Mouse (Mus musculus) kidney, postnatal 0 days (tissue): ENCODE data around the gene Ifitm6. TPM values are rescaled to one million over a fixed set of nuclear protein-coding genes. Genes with fewer than 3 reads are reported as not detected.
"Not testable (repeated sequence)": the region's sequence is repeated elsewhere in the genome, so short reads cannot be mapped to it uniquely, and the experiment has no call there.

Source experiments
- ATAC-seq: fragments of 200-750 bp; cut with Nextera tagmentation; replicated peaks from 2 replicates; pipeline ENCODE4 v1.8.0; 2017; ENCODE audit warnings: low read depth, moderate number of reproducible peaks, moderate TSS enrichment, moderate library complexity; ENCODE audit not compliant: low FRiP score
- DNase-seq: peaks from one replicate; pipeline ENCODE4 v3.0.0-alpha.2; 2016; ENCODE audit warnings: low spot score
- H3K27ac ChIP-seq: fragments of 300-500 bp; sonication (generic); 2 replicates; pipeline ENCODE4 v1.5.1; 2014; ENCODE audit warnings: mild to moderate bottlenecking
- H3K27me3 ChIP-seq: fragments of 300-500 bp; sonication (generic); 2 replicates; pipeline ENCODE4 v1.6.1; 2014; ENCODE audit warnings: low read length, mixed read lengths; ENCODE audit not compliant: insufficient read depth
- H3K36me3 ChIP-seq: fragments of 300-500 bp; sonication (generic); 2 replicates; pipeline ENCODE4 v1.6.1; 2014; ENCODE audit warnings: low read length, mixed read lengths; ENCODE audit not compliant: insufficient read depth
- H3K4me1 ChIP-seq: fragments of 300-500 bp; sonication (generic); replicated peaks from 2 replicates; pipeline ENCODE4 v1.6.1; 2014; ENCODE audit warnings: antibody characterized with exemption, low read length, mixed read lengths; ENCODE audit not compliant: insufficient read depth
- H3K4me2 ChIP-seq: fragments of 300-500 bp; sonication (generic); 2 replicates; pipeline ENCODE4 v1.6.1; 2014; ENCODE audit warnings: mild to moderate bottlenecking, low read length, moderate library complexity, mixed read lengths
- H3K4me3 ChIP-seq: fragments of 300-500 bp; sonication (generic); replicated peaks from 2 replicates; pipeline ENCODE4 v1.5.1; 2014; ENCODE audit warnings: low read depth, low read length
- H3K9ac ChIP-seq: fragments of 300-500 bp; sonication (generic); 2 replicates; pipeline ENCODE4 v1.6.1; 2014; ENCODE audit warnings: low read depth, low read length
- H3K9me3 ChIP-seq: fragments of 300-500 bp; sonication (generic); replicated peaks from 2 replicates; pipeline ENCODE4 v1.6.1; 2016; ENCODE audit warnings: low read length, inconsistent platforms, mixed read lengths
- CTCF ChIP-seq: IDR thresholded peaks from 2 replicates; pipeline ENCODE4 v1.5.1; 2016; ENCODE audit warnings: antibody characterized with exemption, low read depth, mild to moderate bottlenecking, moderate library complexity
- WGBS: fragments of 180-500 bp; shearing (Covaris S2); extraction: QIAGEN DNeasy Blood & Tissue Kit; methylation state at CpG from one replicate; pipeline ENCODE4 v1.1.7; 2014; 5-methylcytosine and 5-hydroxymethylcytosine counted together
- polyA plus RNA-seq: library from polyadenylated mRNA; unstranded; fragments of >200 nt; fragmentation: Nextera tagmentation; extraction: Ambion mirVana; gene quantifications from 2 replicates; pipeline ENCODE4 v1.2.1, GENCODE M21; 2015

Gene Ifitm6
- polyA plus RNA-seq, 1 experiment from 2014 or later, result 1.1 TPM

DNA sequence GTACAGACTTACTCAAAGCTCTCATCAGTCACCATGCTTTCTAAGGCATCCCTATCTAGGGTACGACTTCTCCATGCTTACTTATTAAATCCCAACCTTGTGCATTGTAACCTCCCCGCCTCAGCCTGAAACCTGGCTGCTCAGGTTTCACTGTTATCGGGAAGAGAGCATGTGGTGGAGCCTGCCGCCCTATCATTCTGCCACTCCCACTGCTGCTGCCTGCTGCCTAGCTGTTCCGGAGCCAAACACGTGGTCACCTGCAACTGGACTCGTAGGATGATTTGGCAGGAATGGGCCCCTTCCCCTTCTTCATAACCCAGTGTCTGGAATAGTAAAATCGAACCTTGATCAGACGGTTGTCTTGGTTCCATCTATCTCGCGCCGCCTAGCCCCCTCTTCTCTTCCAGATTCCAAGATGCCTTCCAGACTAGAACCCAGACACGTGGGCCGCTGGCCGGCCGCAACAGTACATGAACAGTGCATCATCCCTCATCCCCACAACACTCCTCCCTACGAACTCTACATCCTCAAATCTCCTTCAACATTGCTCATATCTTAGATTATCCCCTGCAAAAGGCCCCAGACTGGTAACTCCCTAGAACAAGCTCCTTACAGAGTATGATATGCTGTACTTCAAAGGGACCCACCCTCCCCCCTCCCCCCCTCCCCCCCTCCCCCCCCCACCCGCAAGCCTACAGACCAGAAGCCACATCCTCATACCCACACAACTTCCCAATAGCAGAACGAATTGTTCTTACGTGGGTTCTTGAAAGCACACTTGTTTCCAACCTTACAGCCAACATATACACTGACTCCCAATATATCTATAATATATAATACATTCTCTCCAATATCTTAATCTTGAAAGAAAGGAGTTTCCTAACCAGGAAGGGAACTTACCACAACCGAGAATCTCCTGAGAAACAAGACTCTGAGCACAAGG, 20.6 kb upstream of the Ifitm6 start:
- Histone ChIP-seq H3K4me3 (no peak overlapping the region), H3K9me3 (no peaks in the 10 kb centered on the region), H3K27ac (no peak overlapping the region), H3K27me3 (no peaks in the 10 kb centered on the region), H3K4me2 (no peak overlapping the region), H3K9ac (no peak overlapping the region), H3K36me3 (no peaks in the 10 kb centered on the region), H3K4me1 (no peaks in the 10 kb centered on the region)
- WGBS, result 65% methylated on average over 20 of the region's 21 CpGs
- ATAC-seq, result no peak
- TF ChIP-seq CTCF, result no peak
- DNase-seq, result no peak

DNA sequence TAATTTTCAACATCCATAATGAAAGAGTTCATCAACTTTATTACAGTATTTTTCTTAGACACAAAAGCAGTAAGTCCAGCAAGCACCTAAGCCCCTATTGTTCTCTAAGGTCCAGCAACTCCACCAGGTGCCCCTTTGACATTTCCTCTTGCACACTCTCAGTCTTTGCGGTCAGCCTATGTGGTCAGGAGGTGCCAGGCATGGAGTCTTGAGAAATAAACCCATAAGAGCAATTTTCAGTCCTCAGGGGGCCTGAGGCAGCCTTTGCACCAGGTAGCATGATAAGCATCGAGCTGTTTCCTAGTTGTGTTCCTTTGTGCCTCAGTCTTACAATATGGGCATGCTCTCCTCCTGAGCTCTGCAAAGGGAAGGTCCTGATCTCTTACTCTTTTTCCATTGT, 18.9 kb upstream of the Ifitm6 start:
- H3K4me1 ChIP-seq, H3K36me3 ChIP-seq, H3K4me2 ChIP-seq, H3K27me3 ChIP-seq, H3K4me3 ChIP-seq, DNase-seq, H3K9me3 ChIP-seq, H3K27ac ChIP-seq, ATAC-seq, H3K9ac ChIP-seq: not testable (repeated sequence)
- 82% methylated on average over 1 of the region's 2 CpGs for WGBS

DNA sequence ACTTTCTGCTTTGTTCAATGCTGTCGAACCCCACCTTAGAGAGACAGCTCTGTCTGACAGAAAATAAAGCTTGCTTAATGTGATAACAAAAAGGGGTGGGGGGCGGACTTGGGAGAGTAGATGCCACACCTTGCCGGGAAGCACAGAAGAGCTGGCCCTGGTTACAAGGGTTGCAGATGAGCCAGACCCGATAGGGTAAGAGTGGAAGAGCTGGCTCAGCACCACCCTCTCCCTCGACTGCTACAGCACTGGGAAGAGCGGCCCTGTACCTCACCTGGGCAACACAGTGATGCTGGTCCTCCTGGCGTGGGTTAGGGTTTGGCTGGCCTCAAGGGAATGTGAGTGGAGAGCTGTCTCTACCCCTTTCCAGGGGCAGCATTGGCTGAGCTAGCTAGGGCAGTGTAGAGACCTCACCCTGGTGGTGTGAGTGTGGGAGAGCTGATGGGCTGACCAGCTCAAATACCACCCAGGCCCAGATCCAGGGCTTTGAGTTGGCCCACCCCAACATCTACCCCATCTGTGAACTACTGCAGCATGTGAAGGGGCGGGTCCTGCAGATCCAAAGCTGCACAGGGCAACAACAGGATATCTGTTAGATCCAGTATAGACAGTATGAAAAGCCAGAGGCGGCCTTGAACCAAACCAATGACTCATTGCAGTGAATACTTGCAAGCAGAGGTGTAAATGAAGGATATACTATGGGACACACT, 14.9 kb upstream of the Ifitm6 start:
- no peak overlapping the region for H3K4me2 ChIP-seq
- no peaks in the 10 kb centered on the region for H3K4me1 ChIP-seq
- H3K27me3 ChIP-seq, result no peaks in the 10 kb centered on the region
- H3K27ac ChIP-seq, result no peak overlapping the region
- no peak overlapping the region for H3K4me3 ChIP-seq
- 78% methylated on average over 9 of the region's 9 CpGs for WGBS
- DNase-seq (no peak), ATAC-seq (no peak)
- H3K9me3 ChIP-seq, result no peaks in the 10 kb centered on the region
- H3K36me3 ChIP-seq, result no peaks in the 10 kb centered on the region
- H3K9ac ChIP-seq, result no peak overlapping the region
- TF ChIP-seq CTCF, result no peak

DNA sequence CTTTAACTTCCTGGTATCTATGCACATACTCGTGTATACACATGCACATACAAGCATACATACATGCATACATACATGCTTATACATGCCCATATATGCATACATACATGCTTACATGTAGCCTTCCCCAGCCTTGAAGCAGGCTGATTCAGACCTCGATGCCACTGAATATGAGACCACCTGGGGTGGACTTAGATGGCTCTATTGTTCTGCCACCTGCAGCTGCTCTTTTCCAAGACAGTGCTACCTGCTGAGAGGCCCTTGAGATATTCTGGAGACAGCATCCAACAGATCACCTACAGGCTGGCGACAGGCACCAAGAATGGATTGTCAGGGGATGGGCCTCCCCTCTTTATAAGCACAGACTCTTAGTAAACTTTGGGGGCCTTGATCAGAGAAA, 12.7 kb upstream of the Ifitm6 start:
- H3K9ac ChIP-seq, result no peak overlapping the region
- no peaks in the 10 kb centered on the region for H3K27me3 ChIP-seq
- ATAC-seq (no peak), DNase-seq (no peak)
- 68% methylated on average over 3 of the region's 3 CpGs for WGBS
- no peak for TF ChIP-seq CTCF
- no peak overlapping the region for H3K4me2 ChIP-seq
- H3K4me3 ChIP-seq, result no peak overlapping the region
- H3K27ac ChIP-seq, result no peak overlapping the region
- no peaks in the 10 kb centered on the region for H3K36me3 ChIP-seq
- no peaks in the 10 kb centered on the region for H3K4me1 ChIP-seq
- H3K9me3 ChIP-seq, result no peaks in the 10 kb centered on the region

DNA sequence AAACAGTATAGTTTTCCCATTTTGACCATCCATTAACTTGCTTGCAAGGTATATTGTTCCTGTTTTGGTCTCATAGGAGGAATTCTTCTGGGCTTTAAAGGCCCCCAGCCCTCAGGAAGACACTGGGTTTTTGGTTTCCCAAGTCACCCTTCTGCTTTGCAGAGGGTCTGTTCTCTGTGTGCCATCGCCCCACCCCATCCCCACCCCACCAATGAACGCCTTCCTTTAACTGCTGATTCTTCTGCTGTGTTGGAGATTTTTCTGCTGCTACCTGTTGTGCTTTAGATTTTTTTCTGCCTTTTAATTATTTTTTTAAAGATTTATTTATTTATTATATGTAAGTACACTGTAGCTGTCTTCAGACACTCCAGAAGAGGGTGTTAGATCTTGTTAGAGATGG, 11.1 kb upstream of the Ifitm6 start, which contains the start of gene Gm17387:
Gene Gm17387 (plus strand): TSS at position 301 of the 400 bp plus-strand sequence.
- TF ChIP-seq CTCF, result no peak
- no peaks in the 10 kb centered on the region for H3K27me3 ChIP-seq
- H3K4me1 ChIP-seq, result no peaks in the 10 kb centered on the region
- DNase-seq (no peak), ATAC-seq (no peak)
- H3K27ac ChIP-seq, result no peak within 1 kb of the TSS
- H3K36me3 ChIP-seq, result no peaks in the 10 kb centered on the region
- H3K4me2 ChIP-seq, result no peak within 1 kb of the TSS
- no peaks in the 10 kb centered on the region for H3K9me3 ChIP-seq
- H3K9ac ChIP-seq, result no peak within 1 kb of the TSS
- whole genome bisulfite sequencing, result 92% methylated on average over 2 of the region's 2 CpGs
- no peak within 1 kb of the TSS for H3K4me3 ChIP-seq

DNA sequence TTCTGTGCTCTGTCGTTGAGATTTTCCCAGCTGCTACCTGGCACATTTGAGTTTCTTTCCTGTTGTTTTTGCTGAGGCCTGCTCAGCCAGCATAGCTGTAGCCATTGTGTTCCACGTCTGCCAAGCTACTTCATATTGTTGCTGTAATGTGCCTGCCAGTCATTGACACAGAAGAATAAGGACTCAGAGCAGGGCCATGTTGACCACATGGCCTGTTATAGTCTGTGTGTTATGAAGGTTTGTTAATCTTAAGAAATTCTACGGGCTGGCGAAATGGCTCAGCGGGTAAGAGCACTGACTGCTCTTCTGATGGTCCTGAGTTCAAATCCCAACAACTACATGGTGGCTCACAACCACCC, 9.0 kb upstream of the Ifitm6 start:
- H3K4me1 ChIP-seq, result no peaks in the 10 kb centered on the region
- H3K27me3 ChIP-seq, result no peaks in the 10 kb centered on the region
- WGBS, result 66% methylated on average over 5 of the region's 5 CpGs
- TF ChIP-seq CTCF, result no peak
- H3K4me2 ChIP-seq, result no peak overlapping the region
- H3K4me3 ChIP-seq, result no peak overlapping the region
- no peak for ATAC-seq
- H3K9ac ChIP-seq, result no peak overlapping the region
- H3K36me3 ChIP-seq, result no peaks in the 10 kb centered on the region
- peak overlapping the region; percentile 38; the same call in 1 of the 2 replicates for H3K27ac ChIP-seq
- H3K9me3 ChIP-seq, result no peaks in the 10 kb centered on the region
- DNase-seq, result no peak
